Mouse (Mus musculus) lung, embryonic 14.5 days (tissue): ENCODE data around the gene Rpia. TPM values are rescaled to one million over a fixed set of nuclear protein-coding genes. Genes with fewer than 3 reads are reported as not detected.

ENCODE experiments used
- ATAC-seq: fragments of 200-750 bp; cut with Nextera tagmentation; 2 replicates; pipeline ENCODE4 v1.8.0; 2017; ENCODE audit warnings: mild to moderate bottlenecking, moderate TSS enrichment, moderate library complexity; ENCODE audit not compliant: insufficient read depth
- DNase-seq: peaks from one replicate; pipeline ENCODE4 v3.0.0-alpha.2; 2015
- H3K27ac ChIP-seq: fragments of 300-500 bp; sonication (generic); 2 replicates; pipeline ENCODE4 v1.5.1; 2014; ENCODE audit warnings: low read depth, mild to moderate bottlenecking, moderate library complexity
- H3K27me3 ChIP-seq: fragments of 300-500 bp; sonication (generic); 2 replicates; pipeline ENCODE4 v1.6.1; 2014; ENCODE audit warnings: low read length, control low read depth; ENCODE audit not compliant: insufficient read depth
- H3K36me3 ChIP-seq: fragments of 300-500 bp; sonication (generic); 2 replicates; pipeline ENCODE4 v1.6.1; 2014; ENCODE audit warnings: control low read depth; ENCODE audit not compliant: insufficient read depth
- H3K4me1 ChIP-seq: fragments of 300-500 bp; sonication (generic); 2 replicates; pipeline ENCODE4 v1.6.1; 2014; ENCODE audit warnings: antibody characterized with exemption, control low read depth; ENCODE audit not compliant: insufficient read depth
- H3K4me2 ChIP-seq: fragments of 300-500 bp; sonication (generic); 2 replicates; pipeline ENCODE4 v1.6.1; 2014; ENCODE audit warnings: mild to moderate bottlenecking
- H3K4me3 ChIP-seq: fragments of 300-500 bp; sonication (generic); 2 replicates; pipeline ENCODE4 v1.5.1; 2014; ENCODE audit warnings: low read depth, low read length
- H3K9ac ChIP-seq: fragments of 300-500 bp; sonication (generic); 2 replicates; pipeline ENCODE4 v1.6.1; 2014
- H3K9me3 ChIP-seq: fragments of 300-500 bp; sonication (generic); 2 replicates; pipeline ENCODE4 v1.6.1; 2016; ENCODE audit warnings: low read depth, low read length, control low read depth
- CTCF ChIP-seq: IDR thresholded peaks from 2 replicates; pipeline ENCODE4 v1.5.1; 2016; ENCODE audit warnings: antibody characterized with exemption, low read depth
- WGBS: fragments of 180-500 bp; shearing (Covaris S2); extraction: QIAGEN DNeasy Blood & Tissue Kit; methylation state at CpG from one replicate; pipeline ENCODE4 v1.1.7; 2014; 5-methylcytosine and 5-hydroxymethylcytosine counted together
- polyA plus RNA-seq: library from polyadenylated mRNA; unstranded; fragments of >200 nt; fragmentation: Nextera tagmentation; extraction: Ambion mirVana; gene quantifications from 2 replicates; pipeline ENCODE4 v1.2.1, GENCODE M21; 2014

The Rpia gene
- polyA plus RNA-seq, 1 experiment from 2014 or later = 2.5 TPM

DNA sequence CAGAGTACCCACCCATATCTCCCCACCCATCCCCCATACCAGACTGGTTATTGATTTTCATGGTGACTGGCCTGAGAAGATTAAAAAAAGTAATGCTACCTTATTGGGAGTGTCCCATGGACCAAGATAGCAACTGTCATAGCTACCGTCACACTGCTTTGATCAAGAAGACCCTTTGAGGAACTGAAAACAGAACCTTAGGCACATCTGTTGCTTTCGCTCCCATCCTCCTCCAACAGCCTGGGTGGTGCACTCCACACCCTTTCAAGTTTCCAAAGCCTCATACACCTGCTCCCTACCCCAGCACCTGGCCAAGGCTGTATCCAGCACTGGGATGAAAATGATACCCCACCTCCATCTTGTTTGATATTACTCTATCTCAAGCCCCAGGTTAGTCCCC lies 56.5 kb downstream of the Rpia start:
- Histone ChIP-seq H3K4me2 (no peak overlapping the region), H3K4me3 (no peak overlapping the region), H3K9ac (no peak overlapping the region), H3K27me3 (no peaks in the 10 kb centered on the region), H3K4me1 (no peaks in the 10 kb centered on the region), H3K36me3 (no peaks in the 10 kb centered on the region), H3K9me3 (no peaks in the 10 kb centered on the region), H3K27ac (no peak overlapping the region)
- 83% methylated on average over 2 of the region's 2 CpGs for WGBS
- DNase-seq (no peak), ATAC-seq (no peak)
- TF ChIP-seq CTCF = no peak

- Histone ChIP-seq H3K27ac (no peak overlapping the region), H3K4me2 (no peak overlapping the region), H3K36me3 (no peaks in the 10 kb centered on the region), H3K27me3 (no peaks in the 10 kb centered on the region), H3K9me3 (no peaks in the 10 kb centered on the region), H3K9ac (no peak overlapping the region), H3K4me1 (no peaks in the 10 kb centered on the region), H3K4me3 (no peak overlapping the region)
- ATAC-seq (no peak), DNase-seq (no peak)
- no peak for TF ChIP-seq CTCF
These were observed 61.2 kb downstream of the Rpia start for GRCm38 (mm10) chr6:70730828-70731227.

- H3K9ac ChIP-seq = no peak overlapping the region
- no peak overlapping the region for H3K4me3 ChIP-seq
- H3K27me3 ChIP-seq = no peaks in the 10 kb centered on the region
- ATAC-seq (no peak), DNase-seq (no peak)
- H3K36me3 ChIP-seq = no peaks in the 10 kb centered on the region
- H3K27ac ChIP-seq = no peak overlapping the region
- no peak overlapping the region for H3K4me2 ChIP-seq
- H3K9me3 ChIP-seq = no peaks in the 10 kb centered on the region
- WGBS = 83% methylated on average over 1 of the region's 1 CpGs
- no peak for TF ChIP-seq CTCF
- no peaks in the 10 kb centered on the region for H3K4me1 ChIP-seq
These were observed 62.9 kb downstream of the Rpia start for GRCm38 (mm10) chr6:70729125-70729524.

- Histone ChIP-seq H3K36me3 (no peaks in the 10 kb centered on the region), H3K27me3 (no peaks in the 10 kb centered on the region), H3K9ac (no peak overlapping the region), H3K4me3 (no peak overlapping the region), H3K4me2 (no peak overlapping the region), H3K9me3 (no peaks in the 10 kb centered on the region), H3K27ac (no peak overlapping the region), H3K4me1 (no peaks in the 10 kb centered on the region)
- ATAC-seq = no peak
- DNase-seq = no peak
- no peak for TF ChIP-seq CTCF
- WGBS = 71% methylated on average over 4 of the region's 4 CpGs
These were observed 64.8 kb downstream of the Rpia start for GRCm38 (mm10) chr6:70727094-70727721.

DNA sequence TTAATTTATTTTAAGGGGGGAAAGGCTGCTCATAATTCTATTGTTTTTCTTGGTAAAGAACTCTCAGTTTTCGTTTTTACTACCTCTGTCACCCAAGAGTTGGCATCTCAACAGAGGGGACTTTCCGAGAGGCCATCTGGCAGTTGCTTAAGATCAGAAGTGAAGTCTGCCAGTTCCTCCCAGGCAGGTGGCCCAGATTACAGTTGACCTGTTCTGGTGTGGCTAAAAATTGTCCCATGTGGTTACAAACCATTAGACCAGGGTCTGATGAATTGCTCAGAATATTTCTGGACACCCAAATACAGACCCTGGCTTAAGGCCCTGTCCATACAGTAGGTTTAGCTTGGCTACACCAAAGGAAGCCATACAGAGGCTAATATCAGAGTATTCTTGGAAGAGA lies 66.4 kb downstream of the Rpia start:
- no peak overlapping the region for H3K9ac ChIP-seq
- ATAC-seq = no peak
- H3K9me3 ChIP-seq = no peaks in the 10 kb centered on the region
- no peaks in the 10 kb centered on the region for H3K27me3 ChIP-seq
- no peak overlapping the region for H3K4me2 ChIP-seq
- H3K36me3 ChIP-seq = no peaks in the 10 kb centered on the region
- H3K4me3 ChIP-seq = no peak overlapping the region
- 53% methylated on average over 2 of the region's 2 CpGs for WGBS
- no peaks in the 10 kb centered on the region for H3K4me1 ChIP-seq
- no peak for TF ChIP-seq CTCF
- no peak overlapping the region for H3K27ac ChIP-seq
- no peak for DNase-seq

GRCm38 (mm10) chr6:70724722-70725121 lies 67.3 kb downstream of the Rpia start:
- no peaks in the 10 kb centered on the region for H3K36me3 ChIP-seq
- H3K27me3 ChIP-seq = no peaks in the 10 kb centered on the region
- ATAC-seq (no peak), DNase-seq (no peak)
- no peak for TF ChIP-seq CTCF
- no peaks in the 10 kb centered on the region for H3K9me3 ChIP-seq
- 88% methylated on average over 13 of the region's 13 CpGs for WGBS
- H3K4me3 ChIP-seq = no peak overlapping the region
- no peak overlapping the region for H3K27ac ChIP-seq
- H3K4me2 ChIP-seq = no peak overlapping the region
- H3K4me1 ChIP-seq = no peaks in the 10 kb centered on the region
- H3K9ac ChIP-seq = no peak overlapping the region

DNA sequence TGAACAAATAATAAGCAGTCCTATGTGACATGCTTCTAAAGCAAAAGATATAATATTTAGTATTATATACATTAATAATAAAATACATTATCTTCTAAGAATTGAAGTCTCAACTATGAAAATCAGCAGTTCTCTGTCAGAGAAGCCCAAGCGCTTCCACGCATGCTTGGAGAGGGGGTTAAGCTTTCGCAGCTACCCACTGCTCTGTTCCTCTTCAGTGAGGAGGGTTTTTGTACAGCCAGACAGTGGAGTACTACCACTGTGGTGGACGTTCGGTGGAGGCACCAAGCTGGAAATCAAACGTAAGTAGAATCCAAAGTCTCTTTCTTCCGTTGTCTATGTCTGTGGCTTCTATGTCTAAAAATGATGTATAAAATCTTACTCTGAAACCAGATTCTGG lies 69.7 kb downstream of the Rpia start:
- no peaks in the 10 kb centered on the region for H3K9me3 ChIP-seq
- H3K36me3 ChIP-seq = no peaks in the 10 kb centered on the region
- H3K4me3 ChIP-seq = no peak overlapping the region
- no peaks in the 10 kb centered on the region for H3K27me3 ChIP-seq
- no peak overlapping the region for H3K4me2 ChIP-seq
- H3K4me1 ChIP-seq = no peaks in the 10 kb centered on the region
- no peak overlapping the region for H3K9ac ChIP-seq
- 83% methylated on average over 7 of the region's 7 CpGs for WGBS
- TF ChIP-seq CTCF = no peak
- DNase-seq (no peak), ATAC-seq (no peak)
- H3K27ac ChIP-seq = no peak overlapping the region

DNA sequence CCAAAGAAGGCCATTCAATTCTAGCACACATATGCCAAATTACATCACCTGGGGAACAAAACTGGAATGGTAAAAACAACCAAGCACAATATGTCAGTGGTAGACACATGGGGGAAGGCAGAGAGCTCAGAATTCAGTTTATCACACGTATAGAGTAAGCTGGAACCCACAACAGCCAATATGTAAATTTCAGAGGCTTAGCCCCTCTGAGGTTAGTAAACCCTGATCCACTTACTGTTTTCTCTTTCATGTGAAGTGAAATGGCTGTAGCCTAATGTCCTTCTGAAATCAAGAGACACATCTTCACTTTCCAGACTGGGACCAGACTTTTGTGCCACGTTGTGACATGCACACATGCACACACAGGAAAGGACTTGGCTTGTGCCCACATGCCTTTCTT lies 73.3 kb downstream of the Rpia start:
- no peak for TF ChIP-seq CTCF
- Histone ChIP-seq H3K9ac (no peak overlapping the region), H3K4me1 (no peaks in the 10 kb centered on the region), H3K27ac (no peak overlapping the region), H3K4me3 (no peak overlapping the region), H3K9me3 (no peaks in the 10 kb centered on the region), H3K36me3 (no peaks in the 10 kb centered on the region), H3K27me3 (no peaks in the 10 kb centered on the region), H3K4me2 (no peak overlapping the region)
- ATAC-seq (no peak), DNase-seq (no peak)
- WGBS = 64% methylated on average over 2 of the region's 2 CpGs
